ENCODE assay signal across 2 mouse cellular contexts in genomic region chr2:29089276-29089675, GRCm38 (mm10). TPM values are rescaled to one million over a fixed set of nuclear protein-coding genes. Genes with fewer than 3 reads are reported as not detected.
"Had no signal": no experiment of that assay in that cellular context is flagged by ENCODE, and none has a peak within 500 bp of the region (broad histone marks: within the 10 kb centered on the region; RNA-seq: fewer than 3 reads in every experiment).

No protein-coding gene starts in this region.

RNA-seq across cellular contexts. Expression of gene Cfap77, which starts 34.4 kb away (rescaled TPM):
- total RNA-seq: neutrophil, adult 5-6 weeks had no signal
- polyA plus RNA-seq: macrophage had no signal
